ENCODE assay signal across 8 mouse cellular contexts in the genomic region with DNA sequence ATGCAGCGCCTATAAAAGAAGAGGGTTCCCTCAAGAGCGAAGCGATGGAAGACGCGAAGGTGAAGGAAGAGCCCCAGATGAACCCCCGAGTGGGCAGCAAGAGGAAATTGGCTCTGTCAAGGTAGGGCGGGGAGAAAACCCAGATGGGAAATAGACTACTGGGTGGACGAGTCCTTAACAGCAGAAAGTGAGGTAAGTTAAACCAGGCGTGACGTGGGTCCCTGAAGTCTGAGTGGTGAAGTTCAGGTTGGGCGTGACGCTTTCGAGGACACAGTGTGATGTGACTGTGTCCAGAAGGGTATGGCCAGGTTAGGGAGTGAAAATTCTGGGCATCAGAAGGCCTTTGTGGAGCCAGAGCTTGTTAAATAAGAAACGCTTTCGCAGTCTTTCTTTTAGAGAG. TPM values are rescaled to one million over a fixed set of nuclear protein-coding genes. Genes with fewer than 3 reads are reported as not detected.
DNase-seq lines count a peak whose midpoint lies in the region; ATAC-seq and TF ChIP-seq lines count a peak whose summit lies in the region.

No protein-coding gene starts in this region.

- H3K4me3 ChIP-seq in lung, adult 2 months (replicated peaks; ENCODE audit: extremely low read depth, low read depth, low read length): peak overlapping the region; percentile 39
- H3K4me3 ChIP-seq in embryonic facial prominence, embryonic 12.5 days: peak overlapping the region; percentile 74
- peak overlapping the region; percentile 85 for H3K4me3 ChIP-seq in intestine, embryonic 15.5 days (replicated peaks)
- peak overlapping the region; percentile 70 for H3K4me3 ChIP-seq in neural tube, embryonic 13.5 days

- WGBS in lung, adult 2 months: 30% methylated on average over 15 of the region's 15 CpGs
- 27% methylated on average over 15 of the region's 15 CpGs for WGBS in embryonic facial prominence, embryonic 12.5 days
- 27% methylated on average over 15 of the region's 15 CpGs for WGBS in intestine, embryonic 15.5 days
- 33% methylated on average over 15 of the region's 15 CpGs for WGBS in neural tube, embryonic 13.5 days

- H3K4me1 ChIP-seq in lung, adult 2 months (ENCODE audit: control insufficient read depth, insufficient read depth, low read length): peaks cover 3% of the 10 kb centered on the region
- peaks cover 10% of the 10 kb centered on the region for H3K4me1 ChIP-seq in embryonic facial prominence, embryonic 12.5 days
- H3K4me1 ChIP-seq in intestine, embryonic 15.5 days (replicated peaks): peaks cover 10% of the 10 kb centered on the region
- H3K4me1 ChIP-seq in neural tube, embryonic 13.5 days (replicated peaks): peaks cover 20% of the 10 kb centered on the region

- no peak for TF ChIP-seq CTCF in lung, adult 2 months (IDR thresholded peaks at IDR 0.05; ENCODE audit: insufficient read depth, low read length)

- intact Hi-C loops in gastrocnemius, postnatal 14 days (cut with DNase I; ENCODE audit: low total_unique reads): no loop called here

- H3K9ac ChIP-seq in embryonic facial prominence, embryonic 12.5 days: peak overlapping the region; percentile 73
- peak overlapping the region; percentile 69 for H3K9ac ChIP-seq in intestine, embryonic 15.5 days
- H3K9ac ChIP-seq in neural tube, embryonic 13.5 days: peak overlapping the region; percentile 80

- TF ChIP-seq POLR2A in lung, adult 2 months (IDR thresholded peaks at IDR 0.05; ENCODE audit: borderline replicate concordance, extremely low read depth, low read depth, low read length): no peak

- peaks cover 27% of the 10 kb centered on the region for H3K36me3 ChIP-seq in embryonic facial prominence, embryonic 12.5 days
- peaks cover 21% of the 10 kb centered on the region for H3K36me3 ChIP-seq in intestine, embryonic 15.5 days
- H3K36me3 ChIP-seq in neural tube, embryonic 13.5 days: peaks cover 28% of the 10 kb centered on the region

- no peaks in the 10 kb centered on the region for H3K9me3 ChIP-seq in embryonic facial prominence, embryonic 12.5 days
- no peaks in the 10 kb centered on the region for H3K9me3 ChIP-seq in intestine, embryonic 15.5 days
- H3K9me3 ChIP-seq in neural tube, embryonic 13.5 days: no peaks in the 10 kb centered on the region

- H3K4me2 ChIP-seq in embryonic facial prominence, embryonic 12.5 days (replicated peaks): peak overlapping the region; percentile 89
- peak overlapping the region; percentile 73 for H3K4me2 ChIP-seq in intestine, embryonic 15.5 days (replicated peaks)
- peak overlapping the region; percentile 84 for H3K4me2 ChIP-seq in neural tube, embryonic 13.5 days

- no peak for DNase-seq in lung, adult 2 months
- DNase-seq in lung, postnatal 36 days: no peak
- no peak for DNase-seq in ovary, postnatal 10 days (ENCODE audit: low spot score)
- DNase-seq in layer of hippocampus, adult 8-10 months (ENCODE audit: low spot score in 2 of 2): no peak
- DNase-seq in gastrocnemius, postnatal 14 days: no peak

- no peaks in the 10 kb centered on the region for H3K27me3 ChIP-seq in embryonic facial prominence, embryonic 12.5 days
- H3K27me3 ChIP-seq in intestine, embryonic 15.5 days (replicated peaks): no peaks in the 10 kb centered on the region
- no peaks in the 10 kb centered on the region for H3K27me3 ChIP-seq in neural tube, embryonic 13.5 days

- no peak overlapping the region for H3K27ac ChIP-seq in embryonic facial prominence, embryonic 12.5 days
- H3K27ac ChIP-seq in intestine, embryonic 15.5 days: no peak overlapping the region; the same call in 1 of the 2 replicates
- 0 out of 2 replicates have a peak overlapping the region, but pooled peaks have one; percentile 70 for H3K27ac ChIP-seq in neural tube, embryonic 13.5 days (replicated peaks)

- ATAC-seq in embryonic facial prominence, embryonic 12.5 days (ENCODE audit: insufficient number of reproducible peaks, insufficient read depth, low FRiP score, low TSS enrichment): no peak
- ATAC-seq in intestine, embryonic 15.5 days: peak; percentile 4; the same call in 1 of the 2 replicates
- peak; percentile 0; the same call in 1 of the 2 replicates for ATAC-seq in neural tube, embryonic 13.5 days (ENCODE audit: low read depth)

RNA-seq across cellular contexts. Expression of a gene that starts 0.9 kb away (rescaled TPM):
- 1.8 and 4.2 TPM in 2 replicates for polyA plus RNA-seq in lung, adult 2 months (2012; rRNA removed)
- 48.1 and 53.1 TPM in 2 replicates for polyA plus RNA-seq in embryonic facial prominence, embryonic 12.5 days (2016; fragmentation: Nextera tagmentation; extraction: Ambion mirVana)
- polyA plus RNA-seq in intestine, embryonic 15.5 days (2015; fragmentation: Nextera tagmentation; extraction: Ambion mirVana): 32.1 and 33.7 TPM in 2 replicates
- polyA plus RNA-seq in neural tube, embryonic 13.5 days (2015; fragmentation: Nextera tagmentation; extraction: Ambion mirVana): 34.8 and 36.6 TPM in 2 replicates
- total RNA-seq in layer of hippocampus, adult 8-10 months (2022): 10 to 100 TPM; 16.5 to 19.4 (median 17.8) TPM
- 10 to 100 TPM; 10.4 to 11.8 TPM for total RNA-seq in gastrocnemius, postnatal 14 days (2021)
